Mouse (Mus musculus) ovary, postnatal 36 days (tissue): ENCODE measurements around the gene St6galnac6.
A peak's percentile ranks its signal among the peaks of the same experiment; 100 is the strongest.

Source experiments
- DNase-seq: peaks from one replicate; pipeline ENCODE4 v3.0.0; 2022; ENCODE audit warnings: low spot score, mixed read lengths

Gene St6galnac6

DNA sequence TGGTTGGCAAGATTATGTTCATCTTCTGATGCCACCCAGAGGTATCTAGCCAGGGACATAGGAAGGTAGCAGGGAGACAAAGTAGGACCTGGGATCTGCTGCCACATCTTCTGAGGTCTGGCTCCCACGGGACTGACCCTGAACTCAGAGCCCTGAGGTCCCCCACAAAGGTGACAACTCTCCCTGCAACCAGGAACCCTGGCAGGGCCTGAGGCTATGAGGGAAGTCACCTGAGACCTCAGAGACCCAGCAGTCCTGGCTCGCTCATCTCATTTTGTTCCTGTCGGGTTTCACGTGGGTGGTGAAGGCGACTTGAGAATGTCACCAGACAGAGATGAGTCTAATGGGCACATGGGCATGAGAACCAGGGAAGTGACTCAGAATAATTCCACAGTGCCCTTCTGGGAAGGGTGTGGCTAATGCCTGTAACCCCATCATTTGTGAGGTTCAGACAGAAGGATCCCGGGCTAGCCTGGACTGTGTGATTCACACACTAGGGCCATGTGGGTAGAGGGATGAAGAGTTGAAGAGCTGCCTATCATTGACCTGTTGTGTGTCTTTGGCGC is 14.3 kb upstream of the St6galnac6 start:
- DNase-seq: no peak

DNA sequence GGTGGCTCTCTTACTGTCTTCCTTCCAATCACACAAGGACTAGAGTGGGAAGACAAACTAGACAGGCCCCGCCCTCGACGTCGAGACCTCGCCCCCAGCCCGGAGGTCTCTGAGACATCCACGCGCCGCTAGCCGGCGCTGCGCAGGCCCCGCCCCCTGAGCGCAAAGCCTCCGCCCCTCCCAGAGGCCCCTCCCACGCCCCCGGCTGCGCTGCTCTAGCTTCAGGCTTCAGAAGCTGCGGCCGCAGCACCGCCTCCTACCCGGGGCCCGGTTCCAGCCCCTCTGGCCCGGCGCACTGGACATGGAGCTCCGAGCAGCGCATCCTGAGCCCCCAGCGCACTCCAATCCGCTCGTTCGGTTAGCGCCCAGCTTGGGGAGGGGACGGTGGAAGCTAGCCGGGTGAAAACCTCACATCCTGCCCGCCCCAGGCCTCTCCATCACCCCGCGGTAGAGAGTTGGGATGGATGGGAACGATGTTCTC is 12.6 kb upstream of the St6galnac6 start, which contains the start of gene St6galnac4:
Gene St6galnac4 (plus strand): TSS at position 225 of the 481 bp plus-strand sequence.
- peak; percentile 90 for DNase-seq

DNA sequence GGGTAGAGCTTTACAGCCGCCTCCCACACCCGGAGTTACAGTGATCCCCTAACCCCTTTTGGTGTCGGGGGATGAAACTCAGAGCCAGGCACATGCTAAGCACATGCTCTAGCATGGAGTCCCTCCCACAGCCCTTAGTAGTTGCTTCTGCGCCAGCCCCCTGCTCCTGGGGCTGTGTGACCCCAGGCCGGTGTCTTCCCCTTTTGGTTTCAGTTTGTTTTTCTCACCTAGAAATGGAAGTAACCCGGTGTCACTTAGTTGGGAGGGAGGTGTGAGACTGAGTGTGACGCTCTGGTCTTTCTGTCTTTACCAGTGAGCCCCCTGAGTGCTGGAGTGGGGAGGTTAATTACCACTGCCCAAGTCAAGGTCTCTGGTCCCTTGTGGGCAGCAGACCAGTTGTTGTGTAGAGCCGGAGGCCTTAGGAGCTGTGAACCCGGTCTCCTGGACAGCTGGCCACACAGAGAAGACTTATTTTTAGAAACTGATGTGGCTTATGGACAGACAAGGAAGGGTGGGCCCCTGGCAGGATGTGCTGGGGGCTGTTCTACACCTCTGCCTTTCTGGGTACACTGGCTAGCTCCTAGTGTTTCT is 11.7 kb upstream of the St6galnac6 start:
- no peak for DNase-seq

DNA sequence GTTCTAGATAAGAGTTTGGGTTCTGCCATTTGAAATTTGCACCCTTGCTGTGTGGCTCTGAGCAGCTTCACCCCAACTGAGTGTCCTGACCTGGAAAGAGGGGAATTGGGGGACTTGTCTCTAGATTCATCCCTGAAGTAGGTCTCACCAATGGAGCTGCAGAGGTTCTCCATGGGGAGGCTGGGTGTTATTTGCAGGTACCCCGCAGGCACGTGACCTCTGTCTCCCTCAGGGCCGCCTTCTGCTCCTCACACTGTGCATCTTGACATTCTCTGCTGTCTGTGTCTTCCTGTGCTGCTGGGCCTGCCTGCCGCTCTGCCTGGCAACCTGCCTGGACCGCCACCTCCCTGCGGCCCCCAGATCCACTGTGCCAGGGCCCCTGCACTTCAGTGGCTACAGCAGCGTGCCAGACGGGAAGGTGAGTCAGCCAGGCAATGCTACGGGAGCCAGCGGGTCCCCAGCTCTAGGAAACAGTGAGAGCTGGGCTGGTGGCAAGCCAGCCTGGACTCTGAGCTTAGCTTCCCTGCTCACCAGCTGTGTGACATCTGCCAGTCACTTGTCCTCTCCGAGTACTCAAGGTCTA is 10.2 kb upstream of the St6galnac6 start:
- DNase-seq: no peak

DNA sequence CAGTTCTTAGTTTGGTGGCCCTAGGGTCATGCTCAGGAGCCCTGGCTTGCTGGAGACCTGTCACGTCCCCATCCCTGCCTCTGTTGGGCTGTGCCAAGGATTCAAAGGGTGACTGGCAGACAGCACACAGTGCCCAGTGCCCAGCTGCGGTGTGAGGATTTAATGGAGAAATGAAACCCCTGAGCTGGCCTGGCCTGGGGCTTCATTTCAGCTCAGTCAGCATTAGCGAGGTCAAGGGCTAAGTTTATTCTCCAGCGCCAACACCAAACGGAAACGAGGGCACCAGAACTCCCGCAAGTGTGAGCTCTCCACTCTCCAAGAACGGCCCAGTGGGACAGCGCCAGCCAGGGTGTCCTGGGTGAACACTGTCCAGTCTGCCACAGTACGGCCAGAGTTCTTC is 9.3 kb upstream of the St6galnac6 start:
- no peak for DNase-seq

DNA sequence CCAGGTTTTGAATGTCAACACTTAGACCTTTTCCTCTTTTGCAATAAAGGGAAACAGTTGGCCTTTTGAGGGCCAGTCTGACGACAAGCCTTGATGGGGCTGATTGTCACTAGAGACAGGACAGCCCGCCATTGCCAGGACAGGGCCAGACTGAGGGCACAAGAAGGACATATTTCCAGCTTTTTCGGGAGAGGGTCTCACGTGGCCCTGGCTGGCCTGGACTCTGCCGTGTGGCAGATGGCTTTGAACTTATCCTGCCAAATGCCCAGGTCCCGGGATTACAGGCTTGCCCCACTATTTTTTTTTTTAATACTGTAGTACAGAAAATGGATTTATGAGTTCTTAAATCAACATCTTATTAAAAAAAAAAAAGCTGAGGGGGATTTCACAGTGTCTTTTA is 8.3 kb upstream of the St6galnac6 start:
- no peak for DNase-seq

DNA sequence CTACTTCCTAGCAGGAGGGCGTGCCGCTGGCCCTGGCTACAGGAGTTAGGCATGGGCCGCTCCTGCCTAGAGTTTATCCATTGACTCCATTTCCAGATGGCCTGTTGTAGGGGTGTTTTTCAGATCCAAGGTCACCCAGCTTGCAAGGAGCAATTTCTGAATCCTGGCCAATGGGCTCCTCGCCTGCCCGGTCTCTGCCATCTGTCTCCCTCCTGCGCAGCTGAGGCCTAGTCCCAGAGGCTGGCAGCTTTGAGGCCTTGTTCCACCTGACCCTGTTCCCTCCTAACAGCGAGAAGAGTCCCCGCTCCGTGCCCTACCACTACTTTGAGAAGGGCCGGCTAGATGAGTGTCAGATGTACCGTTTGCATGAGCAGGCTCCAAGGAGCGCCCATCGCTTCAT is 2.8 kb upstream of the St6galnac6 start:
- peak; percentile 60 for DNase-seq

DNA sequence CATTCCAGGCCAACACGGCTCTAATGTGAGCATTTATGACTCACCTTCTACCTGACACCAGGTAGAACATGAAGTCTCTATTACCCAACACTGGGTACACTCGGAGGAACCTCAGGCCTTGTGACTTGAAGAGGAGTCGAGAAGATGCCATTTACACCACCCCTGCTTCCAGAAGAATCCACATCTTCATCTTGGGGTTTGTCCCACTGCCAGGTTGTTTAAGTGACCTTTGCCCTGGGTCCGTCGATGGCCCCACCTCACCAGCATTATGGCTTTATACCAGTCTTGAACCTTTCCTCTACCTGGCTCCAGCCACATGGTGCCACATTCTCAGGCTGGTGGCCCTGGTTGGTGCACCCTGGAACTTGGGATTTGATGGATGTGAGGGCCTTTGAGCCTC is 2.3 kb upstream of the St6galnac6 start:
- no peak for DNase-seq

DNA sequence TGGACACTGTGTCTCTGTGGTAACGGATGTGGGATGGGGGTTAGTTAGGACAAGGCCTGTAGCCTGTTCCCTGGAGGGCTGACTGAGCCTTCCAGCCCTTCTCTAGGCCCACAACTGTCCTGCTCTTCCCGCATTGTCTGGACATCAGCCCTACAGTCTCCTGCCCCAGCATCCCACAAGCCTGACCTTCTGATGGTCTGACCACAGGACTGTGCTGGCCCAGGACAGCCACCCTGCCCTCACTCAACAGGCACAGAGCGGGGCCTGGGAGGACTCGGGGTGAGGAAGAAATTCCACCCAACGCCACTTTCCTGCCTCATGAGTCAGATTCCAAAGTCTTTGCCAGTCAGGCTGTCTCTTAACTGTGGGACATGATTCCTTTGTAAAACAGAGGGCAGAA is 1.8 kb upstream of the St6galnac6 start:
- DNase-seq: no peak

DNA sequence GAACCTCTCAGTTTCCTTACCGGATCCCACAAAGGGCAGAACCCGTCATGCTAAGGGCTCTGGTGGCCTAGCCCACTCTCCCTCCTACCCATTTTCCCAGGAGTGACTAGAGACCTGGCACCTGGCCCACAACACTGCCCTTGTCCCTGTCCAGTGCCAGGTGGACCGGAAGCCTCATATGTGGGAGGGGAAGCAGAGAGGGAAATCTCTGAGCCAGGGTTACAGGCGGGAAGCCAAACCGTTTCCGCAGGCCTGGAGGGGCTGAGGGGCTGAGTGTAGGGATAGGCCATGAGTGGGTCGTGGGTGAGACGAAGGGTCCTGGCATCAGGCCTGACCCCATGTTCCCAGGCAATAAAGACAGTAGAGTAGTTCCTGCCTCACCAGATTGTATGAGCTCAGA is 1.0 kb upstream of the St6galnac6 start:
- DNase-seq: no peak

DNA sequence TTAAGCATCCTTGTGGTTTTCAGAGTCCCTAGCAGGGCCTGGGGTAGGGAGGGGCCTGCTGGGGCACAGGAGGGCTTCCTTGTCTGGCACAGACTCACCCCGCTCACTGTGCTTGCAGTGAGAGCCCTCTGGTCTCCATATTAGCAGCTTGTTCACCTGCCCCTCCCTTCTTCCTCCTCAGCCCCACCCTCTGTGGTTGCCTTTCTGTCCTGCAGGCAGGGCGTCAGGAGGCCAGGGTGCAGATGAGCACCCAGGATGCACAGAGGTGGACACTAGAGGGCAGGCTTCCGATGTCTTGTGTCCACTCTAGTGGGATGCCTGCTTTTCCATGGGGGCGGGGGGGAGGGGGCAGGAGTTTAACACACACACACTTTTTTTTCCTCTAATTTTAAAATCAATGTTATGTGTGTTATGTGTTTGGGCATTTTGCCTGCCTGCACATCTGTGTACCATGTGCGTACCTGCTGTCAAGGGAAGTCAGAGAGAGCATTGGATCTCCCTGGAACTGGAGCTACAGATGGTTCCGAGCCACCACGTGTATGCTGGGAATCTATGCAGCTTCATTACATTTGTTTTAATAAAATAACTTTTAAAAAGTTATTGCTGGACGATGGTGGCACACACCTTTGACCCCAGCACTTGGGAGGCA is 2.0 kb downstream of the St6galnac6 start:
- peak; percentile 38 for DNase-seq

DNA sequence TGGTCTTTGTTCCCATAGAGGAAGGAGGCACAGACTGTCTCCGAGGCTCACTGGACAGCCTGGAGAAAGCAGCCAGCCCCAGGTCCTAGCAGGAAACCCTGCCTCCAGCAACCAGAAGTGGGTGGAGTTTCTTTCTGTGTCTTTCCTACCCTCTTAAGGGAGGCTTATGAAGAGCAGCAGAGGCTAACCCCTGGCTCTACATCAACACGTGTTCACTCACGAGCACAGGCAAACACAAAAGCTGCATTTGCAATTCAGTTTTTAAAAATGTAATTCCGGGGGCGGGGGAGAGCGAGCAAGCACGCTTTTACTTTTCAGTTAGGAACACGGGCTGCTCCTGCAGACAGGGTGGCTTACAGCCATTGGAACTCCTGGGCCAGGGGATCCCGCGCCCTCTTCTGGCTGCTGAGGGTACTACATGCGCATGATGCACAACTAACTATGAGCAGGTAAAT is 3.1 kb downstream of the St6galnac6 start:
- DNase-seq: peak; percentile 83

DNA sequence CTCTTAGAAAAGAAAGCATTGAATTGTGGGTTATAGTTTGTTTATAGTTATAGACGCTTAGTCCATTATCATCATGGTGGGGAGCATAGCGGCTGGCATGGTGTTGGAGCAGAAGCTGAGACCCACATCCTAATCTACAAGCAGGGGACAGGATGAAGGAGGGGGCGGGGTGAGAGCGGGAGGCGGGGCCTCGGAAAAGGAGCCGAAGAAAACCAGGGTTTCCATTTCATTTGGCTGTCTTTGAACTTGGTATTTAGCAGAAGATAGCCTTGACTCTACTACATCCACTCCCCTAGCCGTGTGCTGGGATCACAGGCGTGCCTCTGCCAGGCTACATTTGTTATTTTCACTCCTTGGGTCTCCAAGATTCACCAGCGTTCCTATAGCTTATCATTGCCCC is 5.1 kb downstream of the St6galnac6 start:
- DNase-seq: no peak

DNA sequence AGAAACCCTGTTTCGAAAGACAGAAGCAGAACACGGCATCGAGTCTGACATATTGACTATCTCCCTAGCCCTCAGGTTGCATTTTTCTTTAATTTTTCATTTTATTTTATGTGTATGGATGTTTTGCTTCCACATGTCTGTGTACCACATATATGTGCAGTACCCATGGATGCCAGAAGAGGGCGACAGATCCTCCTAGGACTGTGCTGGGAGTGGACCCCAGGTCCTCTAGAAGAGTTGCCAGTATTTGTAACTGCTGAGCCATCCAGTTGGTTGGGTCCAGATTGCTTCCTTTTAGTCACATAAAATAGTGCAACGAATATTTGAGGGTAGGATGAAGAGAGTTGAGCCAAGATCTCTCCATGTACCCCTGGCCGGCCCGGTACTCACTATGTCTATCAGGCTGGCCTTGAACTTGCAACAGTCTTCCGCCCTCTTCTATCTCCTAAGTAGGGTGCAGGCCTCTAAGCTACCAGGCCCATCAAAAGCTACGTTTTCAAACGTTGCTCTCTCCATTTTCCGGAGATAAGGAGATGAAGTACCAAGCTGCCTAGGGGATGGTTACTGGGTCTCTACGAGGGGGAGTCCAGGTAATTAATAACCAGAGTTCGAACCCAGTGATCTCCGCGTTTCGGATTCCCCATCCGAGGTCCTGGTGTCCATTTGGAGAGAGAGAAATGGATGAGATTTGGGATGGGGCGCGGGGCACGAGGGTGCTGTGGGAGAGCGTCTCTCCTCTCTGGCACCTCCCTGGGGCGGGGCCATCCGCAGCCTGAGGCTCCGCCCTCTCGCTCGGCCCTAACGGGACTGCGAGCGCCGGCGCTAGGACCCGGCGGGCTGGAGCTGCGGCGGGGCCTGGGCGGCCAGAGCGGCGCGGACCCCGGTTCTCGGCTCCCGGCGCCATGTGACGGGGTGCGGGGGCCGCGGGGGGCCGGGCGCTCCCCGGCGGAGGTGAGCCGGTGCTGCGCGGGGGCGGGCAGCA is 6.9 kb downstream of the St6galnac6 start:
- DNase-seq: peak; percentile 86

DNA sequence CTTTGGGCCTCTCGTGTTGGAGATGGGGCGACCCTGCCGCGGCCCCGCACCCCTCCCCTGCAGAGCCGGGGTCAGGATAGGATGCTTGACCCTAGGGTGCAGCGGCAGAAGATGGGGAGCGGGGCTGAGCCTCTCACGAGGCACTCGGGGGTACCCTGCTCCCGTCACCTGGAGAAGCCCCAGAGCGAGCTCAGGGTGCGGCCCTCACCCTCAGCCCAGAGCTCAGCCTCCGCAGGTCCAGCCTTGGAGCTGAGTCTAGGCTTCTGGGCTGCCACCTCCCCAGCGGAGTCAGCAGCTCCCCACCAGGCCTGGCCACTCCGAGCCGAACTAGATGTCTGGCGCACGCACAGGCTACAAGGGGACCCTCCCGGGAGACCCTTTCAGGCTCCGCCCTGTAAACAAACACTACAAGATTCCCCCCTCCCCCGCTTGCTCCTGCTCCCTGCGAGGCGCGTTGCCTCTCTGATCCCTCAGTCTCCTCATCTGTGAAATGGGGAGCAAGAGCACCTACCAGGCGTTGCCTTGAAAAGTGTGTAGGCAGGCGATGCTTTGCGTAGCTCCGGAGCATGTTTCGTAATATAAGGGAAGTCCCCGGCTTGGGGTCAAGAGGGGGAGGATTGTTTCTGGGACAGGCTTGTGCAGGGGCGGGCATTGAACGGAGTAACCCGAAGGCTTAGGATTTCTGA is 7.9 kb downstream of the St6galnac6 start:
- peak; percentile 51 for DNase-seq

DNA sequence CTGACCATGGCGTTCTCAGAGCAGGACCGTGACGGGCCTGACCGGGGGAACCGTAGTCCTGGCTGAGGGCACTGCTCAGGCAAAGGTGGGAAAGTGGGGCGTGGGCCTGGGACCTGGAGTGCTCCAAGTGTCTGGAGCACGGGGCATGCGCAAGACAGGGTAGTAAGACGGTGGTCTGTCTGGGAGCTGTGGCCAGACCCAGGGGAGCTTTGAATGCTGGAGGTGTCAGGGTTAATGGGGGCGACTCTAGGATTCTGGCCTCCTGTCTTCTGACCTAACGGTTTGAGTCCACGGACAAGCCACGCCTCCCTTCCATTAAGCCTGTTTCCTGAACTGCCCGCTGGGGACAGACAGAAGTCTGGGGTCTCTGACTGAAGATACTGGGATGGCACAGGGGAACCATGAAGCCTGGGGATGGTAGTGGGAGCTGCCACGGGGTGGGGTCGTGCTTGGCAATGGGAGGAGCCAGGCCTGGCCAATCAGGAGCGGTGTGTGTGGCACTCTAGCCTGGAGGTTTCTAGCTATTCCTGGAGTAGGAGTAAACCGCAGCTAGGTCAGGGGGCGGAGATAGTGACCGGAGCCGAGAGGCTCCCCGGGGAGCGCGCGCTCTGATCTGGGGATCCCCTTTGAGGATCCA is 8.8 kb downstream of the St6galnac6 start:
- DNase-seq: peak; percentile 78

DNA sequence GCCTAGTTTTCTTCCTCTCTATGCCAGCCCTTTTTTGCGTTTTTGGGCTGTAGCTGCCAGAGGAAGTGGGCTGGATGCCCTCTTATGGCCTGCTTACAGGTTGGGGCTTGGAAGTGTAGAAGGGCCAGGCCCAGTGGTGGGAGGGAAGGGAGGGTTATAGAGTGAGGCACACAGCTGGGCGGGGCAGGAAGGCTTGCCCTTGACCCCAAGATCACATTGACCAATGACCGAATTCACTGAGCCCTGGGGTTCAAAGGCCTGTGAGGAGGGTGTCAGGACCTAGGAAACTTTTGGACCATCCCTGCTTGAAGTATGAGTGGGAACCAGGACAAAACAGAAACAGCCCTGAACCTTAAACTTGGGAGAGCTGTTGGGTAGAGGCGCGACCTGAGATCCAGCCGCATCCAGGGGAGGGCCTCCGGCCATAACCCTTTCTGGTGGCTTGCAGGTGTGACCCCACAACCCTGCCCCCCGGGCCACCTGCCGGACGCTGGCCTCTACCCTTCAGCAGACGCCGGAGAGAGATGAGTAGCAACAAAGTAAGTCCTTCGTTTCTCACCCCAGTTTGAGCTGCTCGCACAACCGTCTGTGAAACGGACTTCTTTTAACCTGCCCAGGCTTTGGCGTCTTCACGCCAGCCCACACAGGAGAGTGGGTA is 9.4 kb downstream of the St6galnac6 start:
- no peak for DNase-seq

DNA sequence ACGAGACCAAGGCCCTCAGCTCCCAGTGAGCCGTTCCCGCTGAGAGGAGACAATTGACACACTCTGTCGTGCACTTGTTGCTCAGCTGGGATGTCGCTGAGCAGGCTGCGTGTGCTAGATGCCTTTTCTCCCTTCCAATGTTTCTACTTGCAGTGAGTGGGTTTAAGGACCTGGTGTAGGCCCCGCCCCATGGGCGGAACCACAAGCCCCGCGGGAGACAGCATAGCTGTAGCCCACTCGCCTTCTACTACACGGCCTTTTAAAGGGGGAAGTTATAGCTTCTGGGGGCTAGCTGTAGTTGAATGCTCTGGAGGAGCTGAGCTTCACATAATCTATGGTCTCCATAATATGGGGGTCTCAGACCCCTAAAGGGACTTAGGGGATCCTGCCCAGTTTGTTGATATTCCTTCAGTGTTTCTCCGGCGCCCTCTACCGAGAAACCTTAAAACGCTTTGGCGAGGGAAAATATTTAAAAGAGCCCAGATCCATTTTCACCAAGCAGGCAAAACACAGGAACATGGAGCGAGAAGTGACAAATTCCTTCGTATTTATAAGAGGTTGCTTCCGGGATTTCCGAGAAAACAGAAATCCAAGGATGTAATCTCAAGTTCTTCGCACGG is 11.2 kb downstream of the St6galnac6 start:
- DNase-seq: peak; percentile 60

DNA sequence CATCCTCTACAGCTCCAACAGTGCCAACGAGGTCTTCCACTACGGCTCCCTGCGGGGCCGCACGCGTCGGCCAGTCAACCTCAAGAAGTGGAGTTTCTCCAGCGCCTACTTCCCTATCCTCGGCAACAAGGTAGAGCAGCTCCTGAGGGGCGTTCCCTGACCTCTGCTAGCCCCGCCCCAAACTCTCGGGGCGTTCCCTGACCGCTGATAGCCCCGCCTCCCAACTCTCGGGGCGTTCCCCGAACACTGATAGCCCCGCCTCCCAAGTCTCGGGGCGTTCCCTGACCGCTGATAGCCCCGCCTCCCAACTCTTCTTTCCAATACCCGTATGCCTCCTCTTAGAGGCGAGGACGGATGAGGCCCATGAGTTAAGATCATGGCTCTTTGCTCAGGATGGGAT is 12.8 kb downstream of the St6galnac6 start:
- DNase-seq: no peak

DNA sequence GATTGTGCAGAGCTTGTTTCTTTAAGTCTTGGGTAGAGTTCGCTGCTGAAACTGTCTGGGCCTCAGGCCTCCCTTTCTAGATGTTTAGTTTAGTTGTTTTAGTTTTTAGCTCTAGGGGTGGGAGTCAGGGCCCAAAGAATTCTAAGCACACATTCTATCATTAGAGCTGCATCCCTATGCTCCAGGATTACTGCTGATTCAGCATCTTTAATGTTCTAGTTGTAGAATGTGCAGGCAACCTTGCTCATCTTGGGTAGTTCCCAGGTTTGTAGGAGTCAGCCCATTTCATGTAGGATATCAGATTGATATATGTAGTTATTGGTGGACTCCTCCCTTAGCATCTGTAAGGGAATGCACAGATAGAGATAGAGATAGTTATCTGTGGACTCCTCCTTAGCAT is 17.6 kb downstream of the St6galnac6 start:
- no peak for DNase-seq
